Mouse (Mus musculus) stomach, postnatal 0 days (tissue): ENCODE measurements around the gene Uts2b.
A peak's percentile ranks its signal among the peaks of the same experiment; 100 is the strongest.

Experiments
- CTCF ChIP-seq: IDR thresholded peaks from 2 replicates; pipeline ENCODE4 v1.5.1; 2016; ENCODE audit warnings: antibody characterized with exemption, low read depth, mild to moderate bottlenecking, moderate library complexity
- EP300 ChIP-seq: optimal IDR thresholded peaks from 2 replicates; pipeline ENCODE3; 2016; ENCODE audit warnings: antibody characterized with exemption

DNA sequence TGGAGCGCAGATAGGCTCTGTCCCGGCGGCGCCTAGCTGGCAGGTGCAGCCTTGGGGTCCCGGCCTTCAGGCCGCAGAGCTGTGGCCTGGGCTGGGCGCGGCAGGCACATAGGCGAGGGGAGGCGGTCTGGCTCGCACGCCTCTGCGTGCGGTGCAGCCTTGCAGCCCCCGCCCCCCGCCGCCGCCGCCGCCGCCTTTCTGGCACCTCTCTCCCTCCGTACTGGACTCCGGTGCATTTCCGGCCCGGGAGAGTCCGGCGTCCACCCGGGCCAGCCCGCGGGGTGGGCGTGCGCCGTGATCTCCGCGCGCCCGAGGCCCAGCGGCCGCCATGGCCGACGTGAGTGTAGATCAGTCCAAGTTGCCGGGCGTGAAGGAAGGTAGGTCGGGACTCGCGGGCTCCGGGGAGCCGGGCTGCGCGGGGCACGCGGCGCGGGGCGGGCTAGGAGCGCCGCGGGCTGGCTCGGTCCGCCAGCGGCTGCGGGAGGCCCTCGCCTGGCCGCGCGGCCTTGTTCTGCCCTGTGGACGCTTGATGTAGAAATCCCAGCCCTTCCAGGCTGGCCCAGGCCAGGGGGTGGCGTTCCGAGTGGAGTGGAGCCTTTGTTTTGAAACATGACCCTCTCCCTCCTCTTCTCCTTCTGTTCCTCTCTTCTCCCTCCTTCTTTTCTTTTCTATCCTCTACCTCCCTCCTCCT lies 18.9 kb upstream of the Uts2b start, which contains the start of gene Ccdc50:
- TF ChIP-seq CTCF: 0 out of 2 replicates have a peak, but pooled peaks have one; percentile 13
- TF ChIP-seq EP300: no peak
